In genomic region chr19:27759347-27759746, GRCm38 (mm10) we compare ENCODE assay signal across 28 mouse cellular contexts.
"Had no signal": no experiment of that assay in that cellular context is flagged by ENCODE, and none has a peak within 500 bp of the region (broad histone marks: within the 10 kb centered on the region; RNA-seq: fewer than 3 reads in every experiment).

No protein-coding gene starts in this region.

- DNase-seq: cerebellum, adult 2 months; cerebellum, adult 8-10 months; cerebellum, adult 9-10 months; cerebellum, adult 9-11 months; cerebellum, postnatal 10 days; cerebellum, postnatal 14 days; cerebellum, postnatal 25 days; cerebellum, postnatal 36 days; embryo, embryonic 11 days; forebrain, postnatal 0 days; gastrocnemius, adult 2 months; gastrocnemius, postnatal 10 days; gastrocnemius, postnatal 14 days; gastrocnemius, postnatal 25 days; gastrocnemius, postnatal 36 days; heart, adult 18-20 months; heart, adult 2 months had no signal

- H3K4me2 ChIP-seq: embryonic facial prominence, embryonic 12.5 days; embryonic facial prominence, embryonic 13.5 days; embryonic facial prominence, embryonic 15.5 days; forebrain, embryonic 12.5 days; forebrain, embryonic 13.5 days; forebrain, embryonic 15.5 days had no signal

- ATAC-seq: forebrain, embryonic 13.5 days; forebrain, embryonic 14.5 days; forebrain, embryonic 15.5 days; forebrain, embryonic 16.5 days; forebrain, postnatal 0 days had no signal

- H3K9me3 ChIP-seq: embryonic facial prominence, embryonic 10.5 days; embryonic facial prominence, embryonic 12.5 days; embryonic facial prominence, embryonic 13.5 days; embryonic facial prominence, embryonic 15.5 days; forebrain, embryonic 10.5 days; forebrain, embryonic 12.5 days; forebrain, embryonic 13.5 days; forebrain, embryonic 15.5 days had no signal

- H3K27me3 ChIP-seq: embryonic facial prominence, embryonic 12.5 days; embryonic facial prominence, embryonic 13.5 days; embryonic facial prominence, embryonic 15.5 days; forebrain, embryonic 12.5 days; forebrain, embryonic 13.5 days; forebrain, embryonic 15.5 days had no signal

- H3K4me3 ChIP-seq: embryonic facial prominence, embryonic 10.5 days; embryonic facial prominence, embryonic 12.5 days; embryonic facial prominence, embryonic 13.5 days; embryonic facial prominence, embryonic 15.5 days; erythroblast, embryonic 14.5 days; forebrain, embryonic 10.5 days; forebrain, embryonic 12.5 days; forebrain, embryonic 13.5 days; forebrain, embryonic 15.5 days; gastrocnemius, adult 2 months; heart, adult 2 months had no signal

- H3K9ac ChIP-seq: embryonic facial prominence, embryonic 12.5 days; embryonic facial prominence, embryonic 13.5 days; embryonic facial prominence, embryonic 15.5 days; forebrain, embryonic 12.5 days; forebrain, embryonic 13.5 days; forebrain, embryonic 15.5 days; forebrain, postnatal 0 days had no signal

- H3K36me3 ChIP-seq: embryonic facial prominence, embryonic 12.5 days; embryonic facial prominence, embryonic 15.5 days; forebrain, embryonic 12.5 days; forebrain, embryonic 15.5 days had no signal

- H3K27ac ChIP-seq: embryonic facial prominence, embryonic 10.5 days; embryonic facial prominence, embryonic 12.5 days; embryonic facial prominence, embryonic 13.5 days; embryonic facial prominence, embryonic 15.5 days; forebrain, embryonic 10.5 days; forebrain, embryonic 12.5 days; forebrain, embryonic 13.5 days; forebrain, embryonic 15.5 days; gastrocnemius, adult 2 months; heart, adult 2 months had no signal

- H3K4me1 ChIP-seq: embryonic facial prominence, embryonic 10.5 days; embryonic facial prominence, embryonic 12.5 days; embryonic facial prominence, embryonic 13.5 days; embryonic facial prominence, embryonic 15.5 days; forebrain, embryonic 10.5 days; forebrain, embryonic 12.5 days; forebrain, embryonic 13.5 days; forebrain, embryonic 15.5 days had no signal
